In genomic region chr10:85527722-85528121, GRCm38 (mm10) we compare ENCODE assay signal across 15 mouse cellular contexts.
"Had no signal": no experiment of that assay in that cellular context is flagged by ENCODE, and none has a peak within 500 bp of the region (broad histone marks: within the 10 kb centered on the region; RNA-seq: fewer than 3 reads in every experiment).

No protein-coding gene starts in this region.

- H3K4me3 ChIP-seq: limb, embryonic 12.5 days; liver, embryonic 13.5 days; lung, embryonic 15.5 days; megakaryocyte, embryonic 14.5 days; midbrain, embryonic 12.5 days had no signal

- H3K9ac ChIP-seq: limb, embryonic 12.5 days; liver, embryonic 13.5 days; liver, postnatal 0 days; lung, embryonic 15.5 days; midbrain, embryonic 12.5 days had no signal

- ATAC-seq: liver, postnatal 0 days had no signal

- H3K4me1 ChIP-seq: liver, embryonic 13.5 days; lung, embryonic 15.5 days; megakaryocyte, embryonic 14.5 days had no signal

- DNase-seq: kidney, adult 18-20 months; kidney, postnatal 25 days; liver; liver, embryonic 13.5 days; liver, postnatal 0 days; lung, postnatal 14 days; right cerebral cortex, adult 18-20 months; right cerebral cortex, postnatal 25 days; thymus, adult 2 months; thymus, postnatal 25 days had no signal

- H3K9me3 ChIP-seq: limb, embryonic 12.5 days; liver, embryonic 13.5 days; lung, embryonic 15.5 days; midbrain, embryonic 12.5 days had no signal

- H3K4me2 ChIP-seq: limb, embryonic 12.5 days; liver, embryonic 13.5 days; lung, embryonic 15.5 days; midbrain, embryonic 12.5 days had no signal

- H3K27me3 ChIP-seq: liver, embryonic 13.5 days; lung, embryonic 15.5 days; midbrain, embryonic 12.5 days had no signal

- H3K36me3 ChIP-seq: limb, embryonic 12.5 days; liver, embryonic 13.5 days; lung, embryonic 15.5 days; midbrain, embryonic 12.5 days had no signal

- H3K27ac ChIP-seq: limb, embryonic 12.5 days; liver, embryonic 13.5 days; lung, embryonic 15.5 days; macrophage; midbrain, embryonic 12.5 days had no signal
